Mouse (Mus musculus) testis, adult 2 months (tissue): ENCODE results near the gene Msl1.

Experiments
- CTCF ChIP-seq: fragments of 200-500 bp; IDR thresholded peaks from 2 replicates; pipeline ENCODE4 v1.5.1; 2012; ENCODE audit warnings: low read depth, mild to moderate bottlenecking, inconsistent platforms, low read length, moderate library complexity; ENCODE audit not compliant: control insufficient read depth, insufficient read depth, insufficient replicate concordance
- POLR2A ChIP-seq: fragments of 200-500 bp; IDR thresholded peaks from 2 replicates; pipeline ENCODE4 v1.6.1; 2012; ENCODE audit warnings: low read depth, mild to moderate bottlenecking, inconsistent platforms, low read length, moderate library complexity; ENCODE audit not compliant: control insufficient read depth

GRCm38 (mm10) chr11:98784139-98784538, 11.2 kb upstream of the Msl1 start:
- TF ChIP-seq CTCF: no peak
- TF ChIP-seq POLR2A: no peak
